Mouse (Mus musculus) cerebellum, adult (tissue): Measurements from ENCODE around the gene Cd40lg.

Source experiments
- ATAC-seq: cut with Nextera tagmentation; 2 replicates; pipeline ENCODE4 v1.9.2; 2017; ENCODE audit warnings: mild to moderate bottlenecking, moderate library complexity, mixed read lengths; ENCODE audit not compliant: insufficient number of reproducible peaks, low FRiP score, low TSS enrichment

Cd40lg gene

DNA sequence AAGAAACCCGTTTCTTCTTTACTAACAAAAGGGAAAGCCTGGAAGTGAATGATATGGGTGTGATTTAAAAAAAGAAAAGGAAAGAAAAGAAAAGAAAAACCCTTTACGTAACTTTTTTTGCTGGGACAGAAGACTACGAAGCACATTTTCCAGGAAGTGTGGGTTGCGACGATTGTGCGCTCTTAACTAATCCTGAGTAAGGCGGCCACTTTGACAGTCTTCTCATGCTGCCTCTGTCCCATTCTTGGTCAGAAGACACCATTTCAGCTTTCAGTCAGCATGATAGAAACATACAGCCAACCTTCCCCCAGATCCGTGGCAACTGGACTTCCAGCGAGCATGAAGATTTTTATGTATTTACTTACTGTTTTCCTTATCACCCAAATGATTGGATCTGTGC lies at the start of gene Cd40lg:
Cd40lg (plus strand) TSS at position 268 of the 400 bp plus-strand sequence.
- no peak for ATAC-seq

DNA sequence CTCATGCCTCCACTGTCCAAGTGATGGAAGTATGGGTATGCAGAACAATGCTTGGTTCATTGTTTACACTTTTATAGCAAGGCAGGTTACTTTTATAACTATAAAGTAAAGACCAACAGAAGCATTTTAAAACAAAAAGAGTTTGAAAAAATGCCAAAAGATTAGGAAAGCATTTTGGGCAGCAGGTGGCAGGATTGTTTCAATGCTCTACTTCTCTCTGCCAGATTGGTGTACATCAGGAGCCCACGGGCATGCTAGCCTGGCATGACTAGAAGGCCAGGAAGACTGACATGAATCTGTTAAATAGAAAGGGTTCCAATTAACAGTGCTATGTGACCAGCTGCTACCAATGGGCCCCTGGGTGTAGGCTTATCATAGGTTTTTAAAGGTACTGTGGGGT lies 45.4 kb upstream of the Cd40lg start:
- ATAC-seq: no peak

DNA sequence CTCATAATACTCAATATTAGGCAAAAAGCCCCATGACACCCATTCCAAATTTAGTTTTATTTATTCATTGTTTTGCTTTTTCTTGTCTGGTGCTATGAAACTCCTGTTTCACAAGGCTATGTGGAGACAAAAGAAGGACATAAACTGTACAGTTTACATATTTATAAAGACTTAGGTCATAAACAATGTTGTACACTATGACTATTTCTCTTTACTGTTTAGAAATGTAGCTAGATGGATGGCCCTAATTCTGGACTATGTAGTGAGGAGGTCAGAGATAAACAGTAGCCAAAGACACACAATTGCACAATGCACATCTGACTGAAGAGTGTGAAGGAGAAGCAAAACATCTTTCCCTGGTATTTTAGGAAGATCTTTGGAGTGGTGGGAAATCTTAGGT lies 40.7 kb upstream of the Cd40lg start:
- no peak for ATAC-seq

DNA sequence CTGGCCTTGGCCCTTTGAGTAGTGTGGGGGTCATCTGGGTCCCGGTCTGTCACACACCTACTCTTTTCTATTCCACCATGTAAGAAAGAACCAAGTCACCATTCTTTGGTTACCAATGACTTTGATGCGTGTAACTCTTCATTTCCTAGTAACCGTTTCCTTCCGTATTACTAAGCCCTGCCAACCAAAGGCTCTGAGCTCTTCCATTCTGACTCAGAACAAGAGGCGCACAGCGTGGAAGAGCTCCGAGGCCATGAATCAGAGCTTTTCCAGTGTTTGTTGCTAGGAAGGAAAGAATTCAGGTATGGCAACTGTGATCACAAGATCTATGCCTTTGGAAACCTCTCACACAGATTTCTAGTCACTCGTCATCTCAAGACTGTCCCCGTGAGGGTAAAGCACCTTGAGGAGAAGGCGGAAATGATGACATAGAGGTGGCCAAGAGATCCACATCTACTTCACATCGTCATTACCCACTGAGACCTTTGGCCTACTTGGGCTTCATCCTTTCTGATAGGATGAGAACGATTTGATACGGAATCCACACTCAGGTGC lies 34.6 kb upstream of the Cd40lg start:
- ATAC-seq: no peak

DNA sequence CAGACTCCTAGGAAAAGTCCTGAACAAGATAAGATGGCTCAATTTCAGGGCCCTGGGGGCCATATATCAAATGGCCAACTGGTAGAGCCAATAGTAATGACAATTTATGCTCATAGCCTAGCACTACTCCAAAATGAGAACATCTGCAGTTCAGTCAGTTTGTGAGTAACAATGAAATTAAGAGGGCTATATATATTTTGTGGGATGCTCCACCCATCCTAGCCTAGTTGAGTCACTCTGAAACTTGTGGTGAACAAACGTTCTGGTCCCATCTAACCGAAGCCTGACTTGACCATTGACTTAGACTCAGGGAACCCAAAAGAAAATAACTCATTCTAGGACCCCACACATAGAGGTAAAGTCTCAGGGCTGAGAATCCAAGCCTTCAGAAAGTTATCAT lies 29.5 kb upstream of the Cd40lg start:
- no peak for ATAC-seq

DNA sequence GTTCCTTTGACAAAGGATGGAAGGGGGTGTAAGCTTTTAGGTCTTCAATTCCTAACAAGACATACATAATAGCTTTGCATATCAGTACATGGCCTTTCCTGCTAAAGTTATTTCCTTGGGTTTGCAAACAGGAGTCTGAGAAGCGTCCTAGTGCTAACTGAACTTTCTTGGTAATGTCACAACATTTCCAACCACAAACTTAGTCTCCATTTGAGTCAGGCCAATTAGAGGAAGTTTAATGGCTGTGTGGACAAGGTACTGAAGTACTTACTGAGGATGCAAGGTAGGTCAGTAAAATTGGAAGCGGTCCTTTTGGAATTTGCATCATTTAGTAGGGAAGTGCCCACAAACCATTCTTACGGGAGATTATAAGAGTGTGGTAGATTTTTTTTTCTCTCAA lies 28.6 kb upstream of the Cd40lg start:
- ATAC-seq: no peak

DNA sequence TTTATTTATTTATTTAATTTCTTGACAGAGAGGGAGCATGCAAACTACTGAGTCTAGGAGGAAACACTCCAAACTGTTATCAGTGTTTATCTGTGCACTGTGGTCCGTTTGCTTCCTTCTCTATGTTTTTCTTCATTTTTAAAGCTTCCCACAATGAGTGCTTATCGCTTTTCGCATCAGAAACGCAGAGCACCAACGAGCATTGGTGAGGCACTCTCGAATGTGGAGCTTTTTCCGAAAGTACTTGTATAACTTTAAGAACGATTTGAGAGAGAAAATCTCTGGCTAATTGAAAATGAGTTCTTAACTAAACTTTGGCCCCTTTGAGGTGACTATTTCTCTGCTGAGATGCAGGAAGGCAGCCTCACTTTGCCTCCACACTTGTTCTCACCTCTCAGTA lies 24.6 kb upstream of the Cd40lg start:
- no peak for ATAC-seq

DNA sequence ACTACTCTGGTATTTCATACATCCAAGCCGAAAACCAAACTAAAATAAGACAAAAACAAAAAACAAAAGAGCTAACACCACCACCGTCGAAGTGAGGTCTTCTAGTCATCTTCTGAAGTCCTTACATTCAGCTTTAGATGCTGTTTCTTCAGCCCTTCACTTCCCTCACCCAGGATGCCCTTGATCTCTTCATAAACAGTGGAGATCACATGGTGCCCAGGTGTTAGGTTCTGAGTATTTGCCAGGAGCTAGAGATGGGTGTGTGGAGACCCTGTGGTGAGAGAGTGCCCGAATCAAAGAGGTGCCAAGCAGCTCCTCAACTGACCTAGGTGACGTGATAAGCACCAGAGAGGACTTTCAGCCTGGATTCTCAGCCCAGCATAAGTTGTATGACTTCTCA lies 22.6 kb upstream of the Cd40lg start:
- no peak for ATAC-seq

DNA sequence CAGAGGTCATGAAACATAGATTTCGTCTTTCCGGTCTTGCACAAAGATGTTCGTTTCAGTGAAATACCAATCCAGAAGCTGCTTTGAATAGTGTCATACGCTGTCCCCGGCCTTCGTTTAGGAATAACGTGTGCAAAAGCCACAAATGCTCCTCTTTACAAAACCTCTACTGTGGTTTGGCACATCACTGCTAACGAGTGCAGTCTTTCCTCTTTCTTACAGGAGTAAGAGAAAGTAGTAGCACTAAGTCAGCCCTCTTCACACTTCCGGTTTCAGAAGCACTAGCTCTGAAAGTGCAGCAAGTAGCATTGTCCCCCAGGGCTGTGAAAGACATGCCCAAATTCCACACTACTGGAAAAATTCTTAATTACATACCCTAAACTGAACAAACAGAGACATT lies 15.6 kb upstream of the Cd40lg start:
- ATAC-seq: no peak

DNA sequence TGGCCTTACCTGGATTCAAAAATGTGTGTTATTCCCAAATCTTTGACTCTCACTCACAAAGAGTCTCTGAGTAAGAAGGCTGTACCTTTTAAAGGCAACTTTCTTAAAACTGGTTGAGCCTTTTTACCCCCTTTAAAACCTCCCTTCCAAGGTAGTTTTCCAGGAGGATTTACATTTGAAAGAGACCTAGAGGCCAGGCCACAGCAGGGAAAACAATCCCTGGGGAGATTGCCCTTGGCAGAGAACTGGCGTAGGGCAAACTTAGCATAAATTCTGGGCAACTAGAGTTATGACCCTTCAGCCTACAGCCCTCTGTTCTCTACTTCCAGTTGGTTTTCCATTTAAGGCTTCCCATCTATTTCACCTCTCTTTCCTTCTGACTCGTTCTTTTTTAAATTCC lies 13.9 kb upstream of the Cd40lg start:
- ATAC-seq: no peak

DNA sequence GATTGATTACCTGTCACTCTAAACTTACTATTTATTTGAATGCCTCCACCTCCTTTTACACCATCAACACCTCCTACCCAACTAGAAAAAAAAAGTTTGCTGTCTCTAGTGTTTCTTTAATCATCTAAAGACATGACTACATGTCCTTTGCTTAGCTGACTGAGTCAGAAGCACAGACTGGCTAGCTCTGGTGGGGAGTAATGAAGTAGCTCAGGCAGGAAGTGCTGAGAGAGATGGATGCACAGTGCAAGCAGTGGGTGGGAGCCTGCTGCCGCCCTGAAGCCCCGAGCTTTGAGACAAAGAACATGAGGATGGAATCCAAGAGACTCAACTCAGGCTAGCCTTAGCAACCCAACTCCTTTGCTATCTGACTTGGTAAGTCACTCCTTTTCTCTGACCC lies 11.5 kb upstream of the Cd40lg start:
- no peak for ATAC-seq

DNA sequence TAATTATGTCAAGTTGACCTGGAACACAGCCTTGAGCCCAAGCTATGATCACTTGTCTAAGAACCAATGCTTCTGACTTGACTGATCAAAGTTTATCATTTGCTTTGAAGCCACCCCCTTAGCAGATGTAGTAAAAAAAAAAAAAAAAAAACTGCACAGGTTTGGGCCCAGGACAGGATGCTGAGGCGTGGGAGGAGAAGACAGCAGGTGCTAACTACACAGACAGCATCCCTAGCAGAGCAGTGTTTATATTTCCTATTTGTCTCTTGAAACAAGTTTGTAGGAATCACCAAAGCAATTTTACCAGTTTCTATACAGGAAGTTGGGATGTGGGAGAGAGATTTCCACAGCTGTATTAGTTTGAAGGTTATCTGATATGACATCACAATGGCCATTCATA lies 1.4 kb upstream of the Cd40lg start:
- ATAC-seq: no peak

DNA sequence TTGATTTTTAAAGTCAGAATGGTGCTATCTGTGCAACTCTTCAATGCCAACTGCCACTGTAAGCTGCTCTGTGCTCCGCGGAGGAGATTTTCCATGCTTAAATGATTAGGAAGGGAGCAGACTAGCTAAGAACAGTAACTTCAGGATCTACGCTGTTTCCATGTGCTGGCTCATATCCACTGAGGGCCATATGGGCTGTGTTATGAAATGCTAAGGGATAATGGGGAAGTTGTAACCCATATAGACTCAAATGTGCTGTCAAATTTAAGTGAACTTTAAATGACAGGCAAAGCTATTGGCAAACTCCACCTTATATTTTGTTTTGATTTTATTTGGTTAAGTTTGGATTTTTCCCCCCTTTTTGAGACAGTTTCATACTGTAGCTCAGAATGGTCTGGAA lies 919 bp downstream of the Cd40lg start:
- no peak for ATAC-seq

DNA sequence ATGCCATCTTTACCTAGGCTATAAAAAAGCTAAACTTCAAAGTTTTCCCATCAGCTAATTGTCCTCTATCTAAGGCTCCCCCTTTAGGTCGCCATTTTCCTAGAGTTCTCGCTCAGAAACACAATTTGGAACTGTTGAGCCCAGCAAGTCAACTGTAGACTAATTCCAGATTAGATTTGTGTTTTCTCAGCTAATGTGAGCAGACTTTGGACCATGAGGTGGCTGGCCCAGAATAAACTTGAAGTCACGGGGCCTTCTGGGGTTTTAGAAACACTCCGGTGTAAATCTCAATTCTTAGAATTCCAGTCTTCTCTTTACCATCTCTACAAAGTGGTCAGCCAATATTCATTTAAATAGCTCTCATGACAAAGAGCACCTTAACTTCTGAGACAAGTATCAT lies 3.6 kb downstream of the Cd40lg start:
- ATAC-seq: no peak

DNA sequence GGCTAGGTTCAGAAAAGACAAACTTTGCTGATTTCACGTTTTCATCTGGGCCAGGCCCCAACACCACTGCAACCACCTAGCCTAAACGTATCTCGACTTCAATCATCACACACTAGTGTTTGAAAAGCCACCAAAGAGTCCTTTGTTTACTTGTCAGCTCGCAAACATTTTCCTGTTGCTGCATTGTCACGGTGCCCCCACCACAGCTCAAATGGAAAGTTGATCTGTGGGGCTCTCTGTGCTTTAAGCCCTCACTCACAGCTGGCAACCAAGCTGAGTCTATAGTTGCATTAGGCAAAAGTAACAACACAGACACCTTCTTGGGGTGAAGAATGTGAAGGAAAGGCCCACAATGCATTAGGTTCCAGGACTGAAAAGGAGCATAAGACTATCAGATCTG lies 4.3 kb downstream of the Cd40lg start:
- no peak for ATAC-seq

DNA sequence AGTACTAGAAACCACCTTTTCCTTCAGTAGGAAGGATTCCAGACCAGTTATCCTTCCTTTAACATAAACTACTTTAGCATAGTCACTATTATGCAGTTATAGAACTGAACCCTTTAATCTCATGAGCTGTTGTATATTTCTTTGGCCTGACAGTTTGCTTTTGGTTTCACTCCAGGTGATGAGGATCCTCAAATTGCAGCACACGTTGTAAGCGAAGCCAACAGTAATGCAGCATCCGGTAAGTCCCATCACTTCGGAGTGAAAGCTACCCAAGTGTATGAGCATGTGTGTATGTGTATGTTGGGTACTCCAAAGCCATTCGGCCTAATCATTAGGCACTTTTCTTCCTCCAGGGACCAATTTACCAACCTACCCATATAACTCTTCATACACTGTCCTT lies 7.6 kb downstream of the Cd40lg start:
- no peak for ATAC-seq

DNA sequence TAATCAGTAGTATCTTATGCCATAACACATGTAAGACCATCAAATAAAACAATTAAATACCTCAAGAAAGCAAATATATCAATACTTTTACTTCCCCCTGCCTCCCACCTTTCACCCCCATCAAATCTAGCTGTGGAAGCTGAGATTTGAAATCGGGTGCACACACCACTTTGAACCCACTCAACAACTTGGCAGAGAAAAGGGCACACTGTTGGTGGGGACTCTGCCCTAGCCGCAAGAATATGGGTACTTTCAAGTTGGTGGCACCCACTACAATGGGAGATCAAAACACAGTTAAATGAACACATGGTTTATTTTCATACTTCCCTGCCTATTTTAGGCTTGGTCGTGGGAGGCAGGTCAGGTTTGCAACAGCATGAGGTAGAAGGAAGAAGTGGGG lies 9.9 kb downstream of the Cd40lg start:
- no peak for ATAC-seq

DNA sequence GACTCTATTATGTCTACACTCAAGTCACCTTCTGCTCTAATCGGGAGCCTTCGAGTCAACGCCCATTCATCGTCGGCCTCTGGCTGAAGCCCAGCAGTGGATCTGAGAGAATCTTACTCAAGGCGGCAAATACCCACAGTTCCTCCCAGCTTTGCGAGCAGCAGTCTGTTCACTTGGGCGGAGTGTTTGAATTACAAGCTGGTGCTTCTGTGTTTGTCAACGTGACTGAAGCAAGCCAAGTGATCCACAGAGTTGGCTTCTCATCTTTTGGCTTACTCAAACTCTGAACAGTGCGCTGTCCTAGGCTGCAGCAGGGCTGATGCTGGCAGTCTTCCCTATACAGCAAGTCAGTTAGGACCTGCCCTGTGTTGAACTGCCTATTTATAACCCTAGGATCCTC lies 11.4 kb downstream of the Cd40lg start:
- no peak for ATAC-seq

DNA sequence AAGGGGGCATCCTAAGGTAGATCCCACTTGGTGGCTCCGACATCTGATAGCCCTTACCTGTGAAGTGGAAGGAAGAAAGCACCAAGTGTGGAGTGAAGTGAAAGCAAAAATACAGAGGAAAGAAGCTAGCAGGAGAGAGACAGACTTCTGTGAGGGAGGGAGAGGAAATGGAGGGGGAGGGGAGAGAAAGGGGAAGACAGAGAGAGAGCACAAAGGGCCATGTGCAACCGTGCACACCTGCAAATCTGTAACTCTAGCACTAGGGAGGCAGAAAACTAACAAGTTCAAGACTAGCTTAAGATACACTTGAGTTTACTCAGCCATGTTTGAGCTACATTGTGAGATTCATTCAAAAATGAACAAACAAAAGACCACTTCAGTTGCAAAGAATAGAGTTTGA lies 16.2 kb downstream of the Cd40lg start:
- no peak for ATAC-seq

DNA sequence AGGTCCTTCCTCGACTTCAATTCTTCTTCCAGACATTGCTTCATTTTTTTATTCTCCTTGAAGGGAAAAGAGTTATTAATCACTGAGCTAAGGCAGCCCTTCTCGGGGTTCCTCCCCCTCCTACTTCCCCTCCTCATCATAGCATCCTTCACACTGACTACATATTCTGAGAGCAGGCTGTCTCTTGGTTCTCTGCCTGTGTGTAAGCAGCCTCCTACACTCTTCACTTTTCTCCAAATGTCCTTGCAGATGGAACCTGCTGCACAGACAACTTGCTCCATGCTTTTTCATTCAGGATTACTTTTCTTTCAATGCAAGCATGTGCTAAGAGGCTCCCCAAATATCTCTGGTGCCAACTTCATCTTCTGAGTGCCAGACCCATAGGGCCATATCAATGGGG lies 21.7 kb downstream of the Cd40lg start:
- ATAC-seq: no peak

DNA sequence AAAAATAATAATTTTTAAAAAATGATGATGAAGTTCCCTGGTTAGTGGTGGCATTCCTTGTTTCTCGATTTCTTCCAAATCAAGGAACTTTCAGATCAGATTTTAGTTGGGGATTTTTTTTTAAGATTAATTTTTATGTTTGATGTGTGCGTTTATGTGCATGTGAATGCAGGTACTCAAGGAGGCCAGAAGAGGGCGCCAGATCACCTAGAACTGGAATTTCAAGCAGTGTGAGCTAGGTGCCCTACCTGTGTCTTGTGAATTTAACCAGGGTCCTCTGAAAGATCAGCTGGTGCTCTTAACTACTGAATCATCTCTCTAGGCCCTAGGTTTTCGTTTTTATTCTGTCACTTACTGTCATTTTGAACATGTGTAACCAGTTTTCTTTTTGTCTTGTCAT lies 24.0 kb downstream of the Cd40lg start:
- ATAC-seq: no peak

DNA sequence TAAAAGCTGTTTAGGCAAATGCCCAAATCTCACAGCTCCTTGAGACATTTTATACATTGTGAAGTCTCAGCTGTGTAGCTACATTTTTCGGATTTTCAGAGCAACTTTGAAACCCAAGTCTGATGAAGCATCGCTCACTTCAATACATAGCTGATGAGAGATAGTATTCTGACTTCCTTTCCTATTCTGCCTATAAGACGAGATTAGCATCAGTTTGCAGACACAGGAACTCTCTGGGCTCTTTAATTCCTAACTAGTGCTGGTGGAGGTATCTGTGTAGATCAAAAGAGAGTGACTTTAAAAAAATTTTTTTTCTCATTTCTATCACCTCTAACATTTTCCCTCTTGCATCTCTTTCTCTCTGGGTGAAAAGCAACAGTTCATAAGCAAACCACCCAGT lies 26.6 kb downstream of the Cd40lg start:
- no peak for ATAC-seq

DNA sequence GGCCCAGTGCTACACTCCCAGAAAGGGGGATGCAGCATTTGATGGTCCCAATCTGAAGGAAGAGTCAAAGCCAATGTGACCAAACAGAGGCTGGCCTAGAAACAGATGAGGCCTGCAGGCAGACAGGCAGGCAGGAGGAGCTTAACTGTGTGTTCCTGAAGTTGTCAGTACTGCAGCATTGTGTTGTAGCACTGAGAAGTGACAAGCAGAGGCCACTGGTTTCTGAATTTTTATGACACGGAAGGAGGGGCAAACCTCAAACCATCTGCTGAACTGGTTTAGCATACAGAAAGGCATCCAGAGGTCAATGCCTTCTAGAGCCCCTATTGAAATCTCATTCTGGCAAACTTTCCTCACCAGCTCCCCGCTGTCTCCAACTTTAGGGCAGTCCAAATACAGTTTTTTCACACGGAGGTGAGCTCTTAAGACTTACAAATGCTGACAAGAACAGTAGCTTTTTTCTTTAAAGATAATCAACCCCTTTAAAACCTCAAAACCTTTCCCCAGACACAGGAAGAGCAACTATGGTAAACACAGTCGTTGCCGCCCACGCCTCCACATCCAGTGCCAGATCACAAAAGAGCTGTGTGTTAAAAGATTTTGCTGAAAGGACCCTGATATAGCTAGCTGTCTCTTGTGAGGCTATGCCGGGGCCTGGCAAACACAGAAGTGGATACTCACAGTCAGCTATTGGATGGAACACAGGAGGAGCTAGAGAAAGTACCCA lies 41.5 kb downstream of the Cd40lg start:
- no peak for ATAC-seq
